Mouse (Mus musculus) small intestine, adult 2 months (tissue): ENCODE data around the gene Onecut1.

ENCODE experiments used
- CTCF ChIP-seq: fragments of 200-500 bp; IDR thresholded peaks from 2 replicates; pipeline ENCODE4 v1.5.1; 2012; ENCODE audit warnings: low read depth, mild to moderate bottlenecking, control low read depth, inconsistent platforms, low read length, moderate library complexity, mixed read lengths; ENCODE audit not compliant: insufficient replicate concordance, insufficient read length; ENCODE audit errors: extremely low read depth
- POLR2A ChIP-seq: fragments of 200-500 bp; IDR thresholded peaks from 2 replicates; pipeline ENCODE4 v1.6.1; 2012; ENCODE audit warnings: low read depth, mild to moderate bottlenecking, control low read depth, inconsistent platforms, low read length, moderate library complexity

- no peak for TF ChIP-seq CTCF
- TF ChIP-seq POLR2A = no peak
Measured at GRCm38 (mm10) chr9:74906951-74907350, 45.2 kb downstream of the Onecut1 start.
